Mouse (Mus musculus) T-helper 1 cell (primary cell): ENCODE measurements around the gene Tmem54.

Source experiments
- in situ Hi-C: fragments of 300-600 bp; cut with MboI, MseI; formaldehyde crosslinking; loops from one replicate; pipeline ENCODE4 v1.15.1; 2025; ENCODE audit warnings: high pct_unique_total_duplicates

Gene Tmem54

GRCm38 (mm10) chr4:129129387-129129786 is 24.0 kb downstream of the Tmem54 start:
- in situ Hi-C loops: no loop called here

- in situ Hi-C loops: no loop called here
Measured at GRCm38 (mm10) chr4:129130149-129130548, 24.8 kb downstream of the Tmem54 start.

- in situ Hi-C loops: no loop called here
Measured at GRCm38 (mm10) chr4:129130755-129131303, 25.5 kb downstream of the Tmem54 start.

GRCm38 (mm10) chr4:129134799-129135585 is 29.6 kb downstream of the Tmem54 start:
- in situ Hi-C loops: no loop called here

- in situ Hi-C loops: no loop called here
Measured at GRCm38 (mm10) chr4:129135637-129136036, 30.3 kb downstream of the Tmem54 start.

GRCm38 (mm10) chr4:129136189-129136578 is 30.8 kb downstream of the Tmem54 start:
- in situ Hi-C loops: no loop called here

- in situ Hi-C loops: no loop called here
Measured at GRCm38 (mm10) chr4:129136579-129137391, 31.4 kb downstream of the Tmem54 start, which contains the start of gene Fndc5. TSS of gene Fndc5 (plus strand) at chr4:129136999.

- in situ Hi-C loops: no loop called here
Measured at GRCm38 (mm10) chr4:129137392-129138321, 32.3 kb downstream of the Tmem54 start.

GRCm38 (mm10) chr4:129139642-129140041 is 34.3 kb downstream of the Tmem54 start:
- in situ Hi-C loops: no loop called here

GRCm38 (mm10) chr4:129140808-129141207 is 35.5 kb downstream of the Tmem54 start:
- in situ Hi-C loops: no loop called here

GRCm38 (mm10) chr4:129141560-129142438 is 36.5 kb downstream of the Tmem54 start:
- in situ Hi-C loops: no loop called here

- in situ Hi-C loops: no loop called here
Measured at GRCm38 (mm10) chr4:129142439-129143045, 37.2 kb downstream of the Tmem54 start.

- in situ Hi-C loops: no loop called here
Measured at GRCm38 (mm10) chr4:129143509-129143908, 38.2 kb downstream of the Tmem54 start.

GRCm38 (mm10) chr4:129144401-129145367 is 39.3 kb downstream of the Tmem54 start:
- in situ Hi-C loops: no loop called here

GRCm38 (mm10) chr4:129145411-129145810 is 40.1 kb downstream of the Tmem54 start:
- in situ Hi-C loops: no loop called here

GRCm38 (mm10) chr4:129145943-129146342 is 40.6 kb downstream of the Tmem54 start:
- in situ Hi-C loops: no loop called here

- in situ Hi-C loops: no loop called here
Measured at GRCm38 (mm10) chr4:129146392-129146791, 41.0 kb downstream of the Tmem54 start.

- in situ Hi-C loops: no loop called here
Measured at GRCm38 (mm10) chr4:129147552-129148103, 42.3 kb downstream of the Tmem54 start.
